Mouse (Mus musculus): ENCODE data around the gene Kcnab2. TPM values are rescaled to one million over a fixed set of nuclear protein-coding genes. Genes with fewer than 3 reads are reported as not detected.

The Kcnab2 gene
- polyA plus RNA-seq, 1 experiment from 2014 or later, result 9.2 TPM

DNA sequence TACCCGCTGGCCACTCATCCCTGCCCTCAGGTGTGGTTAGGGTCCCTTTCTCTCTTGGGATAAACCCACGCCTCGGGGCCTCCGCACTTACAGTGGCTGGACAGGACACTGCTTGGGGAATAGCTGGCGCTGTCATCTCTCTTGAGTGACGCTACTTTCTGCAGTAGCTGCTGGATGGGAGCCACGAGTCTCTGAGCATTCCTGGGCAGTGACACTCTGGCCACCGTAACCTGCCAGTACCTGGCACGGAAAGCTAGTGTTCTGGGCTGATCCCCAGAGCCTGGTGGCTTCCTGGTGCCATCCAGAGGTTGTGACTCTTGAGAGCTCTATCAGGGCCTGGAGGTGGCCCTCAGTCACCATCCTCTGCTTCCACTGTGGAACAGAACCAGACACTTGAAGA, 14.5 kb downstream of the Kcnab2 start:
- 92% methylated on average over 8 of the region's 9 CpGs for WGBS
- H3K27me3 ChIP-seq (replicated peaks; ENCODE audit: control insufficient read depth, insufficient read depth, low read length), result no peaks in the 10 kb centered on the region
- no peak for DNase-seq (ENCODE audit: low spot score)
- H3K4me2 ChIP-seq (ENCODE audit: low read depth, low read length), result no peak overlapping the region
- no peak overlapping the region for H3K4me3 ChIP-seq (ENCODE audit: low read depth, low read length)
- H3K4me1 ChIP-seq (ENCODE audit: control insufficient read depth, insufficient read depth, low read length), result no peaks in the 10 kb centered on the region
- no peaks in the 10 kb centered on the region for H3K36me3 ChIP-seq (ENCODE audit: control insufficient read depth, insufficient read depth, low read length)
- ATAC-seq (ENCODE audit: low read depth), result no peak
- no peak overlapping the region for H3K27ac ChIP-seq (replicated peaks; ENCODE audit: low read depth, low read length)
- H3K9ac ChIP-seq (ENCODE audit: low read depth, low read length), result no peak overlapping the region
- H3K9me3 ChIP-seq (ENCODE audit: control insufficient read depth, low read length), result no peaks in the 10 kb centered on the region

DNA sequence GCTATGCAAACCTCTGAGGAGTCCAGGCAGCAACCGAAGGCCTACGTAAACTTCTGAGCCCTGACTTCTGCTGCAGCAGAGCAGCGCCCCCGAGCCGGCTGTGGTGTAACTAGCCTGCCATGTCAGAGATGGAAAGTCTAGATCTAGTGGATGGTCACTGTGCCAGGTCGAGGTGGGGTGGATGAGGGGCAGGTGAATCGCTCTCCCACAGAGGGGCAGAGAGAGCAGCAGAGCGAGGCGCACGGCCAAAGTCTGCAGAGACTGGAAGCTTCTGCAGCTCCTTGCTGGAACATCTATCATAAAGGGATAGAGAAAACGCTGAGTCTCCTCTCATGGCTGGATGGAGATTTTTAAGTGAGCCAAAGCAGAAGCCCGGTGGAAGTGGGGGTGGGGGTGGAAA, 15.2 kb downstream of the Kcnab2 start:
- H3K9ac ChIP-seq (ENCODE audit: low read depth, low read length), result no peak overlapping the region
- H3K4me1 ChIP-seq (ENCODE audit: control insufficient read depth, insufficient read depth, low read length), result no peaks in the 10 kb centered on the region
- no peaks in the 10 kb centered on the region for H3K27me3 ChIP-seq (replicated peaks; ENCODE audit: control insufficient read depth, insufficient read depth, low read length)
- no peak overlapping the region for H3K4me2 ChIP-seq (ENCODE audit: low read depth, low read length)
- H3K27ac ChIP-seq (replicated peaks; ENCODE audit: low read depth, low read length), result no peak overlapping the region
- DNase-seq (ENCODE audit: low spot score) (no peak), ATAC-seq (ENCODE audit: low read depth) (no peak)
- no peaks in the 10 kb centered on the region for H3K36me3 ChIP-seq (ENCODE audit: control insufficient read depth, insufficient read depth, low read length)
- H3K4me3 ChIP-seq (ENCODE audit: low read depth, low read length), result no peak overlapping the region
- H3K9me3 ChIP-seq (ENCODE audit: control insufficient read depth, low read length), result no peaks in the 10 kb centered on the region
- WGBS, result 73% methylated on average over 12 of the region's 12 CpGs

- Histone ChIP-seq H3K27ac (replicated peaks; ENCODE audit: low read depth, low read length) (no peak overlapping the region), H3K9ac (ENCODE audit: low read depth, low read length) (no peak overlapping the region), H3K4me2 (ENCODE audit: low read depth, low read length) (no peak overlapping the region), H3K4me3 (ENCODE audit: low read depth, low read length) (no peak overlapping the region), H3K4me1 (ENCODE audit: control insufficient read depth, insufficient read depth, low read length) (no peaks in the 10 kb centered on the region), H3K27me3 (replicated peaks; ENCODE audit: control insufficient read depth, insufficient read depth, low read length) (no peaks in the 10 kb centered on the region), H3K36me3 (ENCODE audit: control insufficient read depth, insufficient read depth, low read length) (no peaks in the 10 kb centered on the region), H3K9me3 (ENCODE audit: control insufficient read depth, low read length) (no peaks in the 10 kb centered on the region)
- WGBS, result 74% methylated on average over 4 of the region's 4 CpGs
- no peak for DNase-seq (ENCODE audit: low spot score)
- ATAC-seq (ENCODE audit: low read depth), result no peak
Measured at GRCm38 (mm10) chr4:152457673-152458072, 20.0 kb downstream of the Kcnab2 start.

DNA sequence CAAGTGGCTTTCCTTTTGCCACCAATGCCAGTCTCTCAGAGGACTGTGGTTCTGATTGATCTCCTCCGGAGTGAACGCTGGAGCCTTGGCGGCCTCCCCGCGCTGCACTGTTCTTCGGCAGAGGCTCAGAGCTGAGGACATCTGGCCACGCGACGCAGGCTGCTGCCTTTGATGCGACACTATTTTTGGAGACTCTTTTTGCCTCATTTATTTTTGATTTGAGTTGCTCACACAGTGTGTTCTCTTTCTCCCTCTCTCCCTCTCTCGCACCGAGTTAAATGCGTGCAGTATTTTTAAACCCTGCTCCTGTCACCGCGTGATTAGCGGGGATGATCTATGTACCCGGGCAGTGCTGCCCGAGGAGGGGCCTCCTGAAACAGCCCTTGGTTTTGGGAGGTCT, 21.1 kb downstream of the Kcnab2 start:
- H3K27me3 ChIP-seq (replicated peaks; ENCODE audit: control insufficient read depth, insufficient read depth, low read length), result no peaks in the 10 kb centered on the region
- DNase-seq (ENCODE audit: low spot score) (no peak), ATAC-seq (ENCODE audit: low read depth) (no peak)
- H3K36me3 ChIP-seq (ENCODE audit: control insufficient read depth, insufficient read depth, low read length), result no peaks in the 10 kb centered on the region
- no peak overlapping the region for H3K27ac ChIP-seq (replicated peaks; ENCODE audit: low read depth, low read length)
- no peaks in the 10 kb centered on the region for H3K9me3 ChIP-seq (ENCODE audit: control insufficient read depth, low read length)
- WGBS, result 74% methylated on average over 18 of the region's 18 CpGs
- H3K4me3 ChIP-seq (ENCODE audit: low read depth, low read length), result no peak overlapping the region
- H3K4me1 ChIP-seq (ENCODE audit: control insufficient read depth, insufficient read depth, low read length), result no peaks in the 10 kb centered on the region
- H3K9ac ChIP-seq (ENCODE audit: low read depth, low read length), result no peak overlapping the region
- no peak overlapping the region for H3K4me2 ChIP-seq (ENCODE audit: low read depth, low read length)

GRCm38 (mm10) chr4:152454153-152454552, 23.5 kb downstream of the Kcnab2 start:
- WGBS, result 89% methylated on average over 12 of the region's 12 CpGs
- Histone ChIP-seq H3K4me3 (ENCODE audit: low read depth, low read length) (no peak overlapping the region), H3K4me1 (ENCODE audit: control insufficient read depth, insufficient read depth, low read length) (no peaks in the 10 kb centered on the region), H3K9ac (ENCODE audit: low read depth, low read length) (no peak overlapping the region), H3K36me3 (ENCODE audit: control insufficient read depth, insufficient read depth, low read length) (no peaks in the 10 kb centered on the region), H3K27me3 (replicated peaks; ENCODE audit: control insufficient read depth, insufficient read depth, low read length) (no peaks in the 10 kb centered on the region), H3K9me3 (ENCODE audit: control insufficient read depth, low read length) (no peaks in the 10 kb centered on the region), H3K27ac (replicated peaks; ENCODE audit: low read depth, low read length) (no peak overlapping the region), H3K4me2 (ENCODE audit: low read depth, low read length) (no peak overlapping the region)
- no peak for ATAC-seq (ENCODE audit: low read depth)
- no peak for DNase-seq (ENCODE audit: low spot score)

DNA sequence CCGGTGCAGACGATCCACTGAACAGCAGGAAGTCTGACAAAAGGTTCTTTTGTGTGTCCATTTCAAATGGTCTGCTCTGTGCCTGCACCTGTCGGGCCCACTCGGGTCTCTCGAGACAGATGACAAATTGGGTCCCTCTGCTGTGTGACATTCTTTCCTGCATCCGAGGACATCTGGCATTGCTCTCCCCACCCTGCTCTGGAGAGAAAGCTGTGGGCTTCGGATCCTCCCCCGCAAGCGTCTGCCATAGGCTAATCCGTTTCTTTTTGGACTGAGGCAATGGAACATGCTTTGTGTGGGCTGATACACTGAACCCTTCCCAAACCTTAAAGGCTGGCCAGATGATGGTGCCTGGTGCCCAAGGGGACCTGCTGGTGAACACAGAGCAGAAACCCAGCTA, 24.6 kb downstream of the Kcnab2 start:
- Histone ChIP-seq H3K9me3 (ENCODE audit: control insufficient read depth, low read length) (no peaks in the 10 kb centered on the region), H3K27me3 (replicated peaks; ENCODE audit: control insufficient read depth, insufficient read depth, low read length) (no peaks in the 10 kb centered on the region), H3K4me3 (ENCODE audit: low read depth, low read length) (no peak overlapping the region), H3K9ac (ENCODE audit: low read depth, low read length) (no peak overlapping the region), H3K36me3 (ENCODE audit: control insufficient read depth, insufficient read depth, low read length) (no peaks in the 10 kb centered on the region), H3K4me2 (ENCODE audit: low read depth, low read length) (no peak overlapping the region), H3K27ac (replicated peaks; ENCODE audit: low read depth, low read length) (no peak overlapping the region), H3K4me1 (ENCODE audit: control insufficient read depth, insufficient read depth, low read length) (no peaks in the 10 kb centered on the region)
- WGBS, result 51% methylated on average over 10 of the region's 10 CpGs
- ATAC-seq (ENCODE audit: low read depth) (no peak), DNase-seq (ENCODE audit: low spot score) (peak; percentile 28)

DNA sequence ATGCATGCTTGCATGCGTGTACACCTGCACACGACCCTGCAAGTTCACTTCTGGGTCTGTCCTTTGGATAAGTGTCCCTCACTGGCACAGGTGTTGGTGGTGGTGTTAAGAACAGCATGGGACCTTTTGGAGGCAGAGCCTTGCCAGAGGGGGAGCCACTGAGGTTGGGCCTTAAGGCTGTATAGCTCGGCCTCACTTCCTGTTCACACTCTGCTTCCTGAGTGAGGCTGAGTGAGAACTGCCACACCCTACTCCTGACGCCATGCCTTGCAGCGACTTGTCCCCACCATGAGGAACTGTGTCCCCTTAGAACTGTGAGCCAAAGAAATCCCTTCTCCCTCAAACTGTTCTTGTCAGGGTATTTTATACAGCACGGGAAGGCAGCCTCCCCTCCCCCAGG, 26.3 kb downstream of the Kcnab2 start:
- no peak overlapping the region for H3K4me2 ChIP-seq (ENCODE audit: low read depth, low read length)
- H3K4me3 ChIP-seq (ENCODE audit: low read depth, low read length), result no peak overlapping the region
- H3K36me3 ChIP-seq (ENCODE audit: control insufficient read depth, insufficient read depth, low read length), result no peaks in the 10 kb centered on the region
- no peak overlapping the region for H3K9ac ChIP-seq (ENCODE audit: low read depth, low read length)
- ATAC-seq (ENCODE audit: low read depth) (no peak), DNase-seq (ENCODE audit: low spot score) (no peak)
- no peak overlapping the region for H3K27ac ChIP-seq (replicated peaks; ENCODE audit: low read depth, low read length)
- H3K9me3 ChIP-seq (ENCODE audit: control insufficient read depth, low read length), result no peaks in the 10 kb centered on the region
- no peaks in the 10 kb centered on the region for H3K4me1 ChIP-seq (ENCODE audit: control insufficient read depth, insufficient read depth, low read length)
- no peaks in the 10 kb centered on the region for H3K27me3 ChIP-seq (replicated peaks; ENCODE audit: control insufficient read depth, insufficient read depth, low read length)
- 78% methylated on average over 6 of the region's 6 CpGs for WGBS

DNA sequence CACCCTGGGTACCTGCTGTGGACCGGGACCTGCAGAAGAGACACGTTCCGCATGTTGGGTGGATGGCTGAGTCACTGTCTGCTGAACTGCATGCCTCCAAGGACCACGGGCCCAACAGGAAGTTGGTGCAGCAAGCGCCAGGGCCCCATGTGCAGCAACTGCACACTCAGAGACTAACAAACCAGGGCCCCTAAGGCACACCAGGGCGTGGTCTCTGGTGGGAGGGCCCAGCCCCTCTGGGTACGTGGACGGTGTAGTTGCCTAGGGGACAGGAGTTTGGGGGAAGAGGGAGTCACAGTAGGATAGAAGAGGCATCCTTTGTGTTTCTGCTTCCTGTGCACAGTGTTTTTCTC, 29.0 kb downstream of the Kcnab2 start:
- WGBS, result 54% methylated on average over 8 of the region's 8 CpGs
- DNase-seq (ENCODE audit: low spot score), result no peak
- Histone ChIP-seq H3K27me3 (replicated peaks; ENCODE audit: control insufficient read depth, insufficient read depth, low read length) (no peaks in the 10 kb centered on the region), H3K4me1 (ENCODE audit: control insufficient read depth, insufficient read depth, low read length) (no peaks in the 10 kb centered on the region), H3K36me3 (ENCODE audit: control insufficient read depth, insufficient read depth, low read length) (no peaks in the 10 kb centered on the region), H3K27ac (replicated peaks; ENCODE audit: low read depth, low read length) (no peak overlapping the region), H3K4me3 (ENCODE audit: low read depth, low read length) (no peak overlapping the region), H3K9ac (ENCODE audit: low read depth, low read length) (no peak overlapping the region), H3K9me3 (ENCODE audit: control insufficient read depth, low read length) (no peaks in the 10 kb centered on the region), H3K4me2 (ENCODE audit: low read depth, low read length) (no peak overlapping the region)
- no peak; the same call in 1 of the 2 replicates for ATAC-seq (ENCODE audit: low read depth)

DNA sequence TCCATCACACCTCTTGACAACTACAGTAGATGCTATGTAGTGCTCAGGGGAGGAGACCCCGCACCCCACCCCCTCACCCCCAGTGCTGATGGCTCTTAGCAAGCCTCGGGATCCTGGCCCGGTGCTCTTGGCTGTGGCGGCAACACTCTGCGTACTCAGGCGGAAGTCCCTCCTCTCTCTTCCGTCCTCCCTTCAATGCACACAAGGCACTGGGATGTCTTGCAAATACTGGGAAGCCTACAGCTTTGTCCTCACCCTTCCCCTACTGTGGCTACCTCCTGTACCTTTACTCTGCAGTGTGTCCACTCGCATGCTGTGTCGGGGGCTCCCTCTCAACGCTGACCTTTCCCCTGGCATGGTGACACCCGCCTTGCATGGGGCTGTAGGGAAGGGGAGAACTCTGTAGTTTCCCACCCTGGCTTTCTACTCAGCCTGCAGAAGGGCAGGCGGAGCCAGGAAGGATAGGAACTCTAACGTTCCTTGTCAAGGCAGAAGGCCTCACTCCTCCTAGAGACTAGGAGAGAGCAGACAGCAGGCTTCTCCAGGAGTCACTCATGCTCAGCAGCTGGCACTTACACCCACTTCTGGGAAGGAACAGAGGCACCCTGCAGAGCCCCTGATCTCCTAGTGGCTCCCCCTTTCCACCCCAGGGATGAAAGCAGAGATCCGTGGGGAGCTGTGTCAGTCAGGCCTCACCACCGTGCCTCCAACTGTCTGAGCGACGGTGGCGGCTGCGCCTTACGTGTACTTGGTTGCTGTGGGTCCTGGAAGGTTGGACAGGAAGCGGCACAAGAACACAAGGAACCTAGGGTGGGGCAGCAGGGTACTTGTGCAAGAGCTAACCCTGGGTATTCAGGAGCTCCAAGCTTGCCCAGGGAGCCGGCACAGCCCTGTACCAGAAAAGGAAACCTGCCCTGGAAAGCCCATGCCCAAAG, 29.7 kb downstream of the Kcnab2 start:
- Histone ChIP-seq H3K4me2 (ENCODE audit: low read depth, low read length) (no peak overlapping the region), H3K9me3 (ENCODE audit: control insufficient read depth, low read length) (no peaks in the 10 kb centered on the region), H3K27me3 (replicated peaks; ENCODE audit: control insufficient read depth, insufficient read depth, low read length) (no peaks in the 10 kb centered on the region), H3K36me3 (ENCODE audit: control insufficient read depth, insufficient read depth, low read length) (no peaks in the 10 kb centered on the region), H3K4me3 (ENCODE audit: low read depth, low read length) (no peak overlapping the region), H3K9ac (ENCODE audit: low read depth, low read length) (no peak overlapping the region), H3K27ac (replicated peaks; ENCODE audit: low read depth, low read length) (no peak overlapping the region), H3K4me1 (ENCODE audit: control insufficient read depth, insufficient read depth, low read length) (no peaks in the 10 kb centered on the region)
- DNase-seq (ENCODE audit: low spot score) (no peak), ATAC-seq (ENCODE audit: low read depth) (no peak)
- 85% methylated on average over 22 of the region's 22 CpGs for WGBS
